Mouse (Mus musculus) CH12.LX (cell line): Measurements from ENCODE around the gene Fchsd2. TPM values are rescaled to one million over a fixed set of nuclear protein-coding genes. Genes with fewer than 3 reads are reported as not detected.
A peak's percentile ranks its signal among the peaks of the same experiment; 100 is the strongest.

Source experiments
- DNase-seq: peaks from one replicate; pipeline ENCODE4 v3.0.0-alpha.2; 2013; ENCODE audit errors: extremely low read depth
- H3K27ac ChIP-seq: 2 replicates; pipeline ENCODE4 v1.5.1; 2012; ENCODE audit warnings: low read depth, mild to moderate bottlenecking, control low read depth, moderate library complexity; ENCODE audit not compliant: insufficient read depth
- H3K27me3 ChIP-seq: replicated peaks from 2 replicates; pipeline ENCODE3; 2012; ENCODE audit warnings: inconsistent platforms
- H3K36me3 ChIP-seq, 2 experiments: replicated peaks in 1 of 2; 2 replicates each; pipeline versions ENCODE3 to v1.6.1; 2012; ENCODE audit warnings: inconsistent platforms in 1 of 2, low read length in 1 of 2, mild to moderate bottlenecking in 1 of 2, mixed read lengths in 1 of 2, moderate library complexity in 1 of 2; ENCODE audit not compliant: control insufficient read depth in 1 of 2, insufficient read depth in 1 of 2
- H3K4me1 ChIP-seq, 2 experiments: 2 replicates each; pipeline ENCODE4 v1.6.1; 2012; ENCODE audit warnings: inconsistent platforms in 1 of 2, moderate library complexity in 1 of 2; ENCODE audit not compliant: insufficient read depth in 2 of 2, control insufficient read depth in 1 of 2
- H3K4me2 ChIP-seq: 2 replicates; pipeline ENCODE4 v1.6.1; 2012; ENCODE audit warnings: low read depth, mild to moderate bottlenecking, control low read depth; ENCODE audit not compliant: poor library complexity, insufficient read depth, severe bottlenecking
- H3K4me3 ChIP-seq, 3 experiments: fragments of 150-350 bp in 1 of 3; sonication (generic) in 1 of 3; replicated peaks in 1 of 3; 2 replicates each; pipeline versions ENCODE3 to v1.5.1; 2011 to 2012; ENCODE audit warnings: low read depth in 2 of 3, low read length in 2 of 3, mild to moderate bottlenecking in 2 of 3, moderate library complexity in 2 of 3, control low read depth in 1 of 3, improper control_type of control experiment in 1 of 3, inconsistent platforms in 1 of 3, mixed read lengths in 1 of 3; ENCODE audit not compliant: poor library complexity in 1 of 3
- H3K79me2 ChIP-seq: replicated peaks from 2 replicates; pipeline ENCODE4 v1.6.1; 2012; ENCODE audit warnings: mild to moderate bottlenecking, moderate library complexity; ENCODE audit not compliant: control insufficient read depth, poor library complexity, insufficient read depth, severe bottlenecking; ENCODE audit errors: extremely low read depth
- H3K9ac ChIP-seq: 2 replicates; pipeline ENCODE4 v1.6.1; 2012; ENCODE audit warnings: low read depth, mild to moderate bottlenecking, control low read depth, moderate library complexity; ENCODE audit not compliant: insufficient read depth
- H3K9me3 ChIP-seq: replicated peaks from 2 replicates; pipeline ENCODE3; 2012; ENCODE audit warnings: low read length, inconsistent platforms, mixed read lengths
- CHD1 ChIP-seq: IDR thresholded peaks from 2 replicates; pipeline ENCODE4 v1.6.1; 2012; ENCODE audit warnings: low read depth, low read length, improper control_type of control experiment, inconsistent platforms
- CTCF ChIP-seq, 2 experiments: IDR thresholded peaks in 1 of 2; conservative IDR thresholded peaks in 1 of 2; 2 replicates each; pipeline ENCODE4 v1.5.1; 2011 to 2012; ENCODE audit warnings: low read depth in 2 of 2, low read length in 2 of 2, improper control_type of control experiment in 1 of 2, inconsistent platforms in 1 of 2, mild to moderate bottlenecking in 1 of 2, moderate library complexity in 1 of 2
- ELF1 ChIP-seq: IDR thresholded peaks from 2 replicates; pipeline ENCODE4 v1.6.1; 2014; ENCODE audit warnings: low read depth, mild to moderate bottlenecking, inconsistent platforms, low read length, improper control_type of control experiment
- EP300 ChIP-seq: IDR thresholded peaks from 2 replicates; pipeline ENCODE4 v1.6.1; 2011; ENCODE audit warnings: low read length, improper control_type of control experiment
- ETS1 ChIP-seq: conservative IDR thresholded peaks from 2 replicates; pipeline ENCODE4 v1.6.1; 2012; ENCODE audit warnings: low read depth, mild to moderate bottlenecking, inconsistent platforms, low read length, improper control_type of control experiment, moderate library complexity
- HCFC1 ChIP-seq: IDR thresholded peaks from 2 replicates; pipeline ENCODE4 v1.6.1; 2012; ENCODE audit warnings: low read depth, mild to moderate bottlenecking, inconsistent platforms, low read length, improper control_type of control experiment
- IRF4 ChIP-seq: IDR thresholded peaks from 2 replicates; pipeline ENCODE4 v1.6.1; 2014; ENCODE audit warnings: low read depth, mild to moderate bottlenecking, inconsistent platforms, low read length, improper control_type of control experiment
- MAX ChIP-seq: IDR thresholded peaks from 2 replicates; pipeline ENCODE4 v1.6.1; 2011; ENCODE audit warnings: low read length, improper control_type of control experiment
- MEF2A ChIP-seq: IDR thresholded peaks from 2 replicates; pipeline ENCODE4 v1.6.1; 2014; ENCODE audit warnings: low read depth, mild to moderate bottlenecking, inconsistent platforms, low read length, improper control_type of control experiment, borderline replicate concordance
- MXI1 ChIP-seq: IDR thresholded peaks from 2 replicates; pipeline ENCODE4 v1.6.1; 2011; ENCODE audit warnings: mild to moderate bottlenecking, low read depth, low read length, improper control_type of control experiment
- NELFE ChIP-seq: IDR thresholded peaks from 2 replicates; pipeline ENCODE4 v1.6.1; 2011; ENCODE audit warnings: low read depth, low read length, improper control_type of control experiment
- POLR2A ChIP-seq: IDR thresholded peaks from 2 replicates; pipeline ENCODE4 v1.6.1; 2011; ENCODE audit warnings: low read depth, mild to moderate bottlenecking, improper control_type of control experiment, low read length
- POLR2AphosphoS2 ChIP-seq: IDR thresholded peaks from 2 replicates; pipeline ENCODE4 v1.6.1; 2011; ENCODE audit warnings: low read depth, low read length, improper control_type of control experiment
- RAD21 ChIP-seq: IDR thresholded peaks from 2 replicates; pipeline ENCODE4 v1.6.1; 2011; ENCODE audit warnings: low read depth, mild to moderate bottlenecking, low read length, improper control_type of control experiment, moderate library complexity
- TBP ChIP-seq: conservative IDR thresholded peaks from 2 replicates; pipeline ENCODE4 v1.6.1; 2011; ENCODE audit warnings: low read depth, low read length, improper control_type of control experiment
- TCF12 ChIP-seq: IDR thresholded peaks from 2 replicates; pipeline ENCODE4 v1.6.1; 2014; ENCODE audit warnings: low read depth, mild to moderate bottlenecking, inconsistent platforms, low read length, improper control_type of control experiment
- USF1 ChIP-seq: IDR thresholded peaks from 2 replicates; pipeline ENCODE4 v1.6.1; 2014; ENCODE audit warnings: low read depth, mild to moderate bottlenecking, inconsistent platforms, low read length, improper control_type of control experiment
- USF2 ChIP-seq: conservative IDR thresholded peaks from 2 replicates; pipeline ENCODE4 v1.6.1; 2011; ENCODE audit warnings: low read depth, low read length, improper control_type of control experiment
- ZKSCAN1 ChIP-seq: IDR thresholded peaks from 2 replicates; pipeline ENCODE4 v1.6.1; 2012; ENCODE audit warnings: low read depth, inconsistent platforms, low read length, improper control_type of control experiment, borderline replicate concordance
- ZNF384 ChIP-seq: IDR thresholded peaks from 2 replicates; pipeline ENCODE4 v1.6.1; 2012; ENCODE audit warnings: low read depth, low read length, improper control_type of control experiment, inconsistent platforms
- dilution Hi-C: fragments of 300-500 bp; cut with MboI; formaldehyde crosslinking; loops from 2 replicates; pipeline ENCODE4 v1.14.3; 2020; ENCODE audit warnings: low sequenced_read_pairs; ENCODE audit not compliant: extremely low pct_unique_long_range_greater_than_20kb, extremely low pct_ligation_motif_present
- in situ Hi-C: fragments of 300-500 bp; cut with MboI; formaldehyde crosslinking; loops from 3 replicates; pipeline ENCODE4 v1.14.3; 2019; ENCODE audit warnings: low sequenced_read_pairs, low pct_ligation_motif_present, low pct_unique_long_range_greater_than_20kb, mixed read lengths
- polyA plus RNA-seq: library from polyadenylated mRNA; unstranded; fragments of >175 nt; gene quantifications from 2 replicates; pipeline ENCODE4 v1.2.1, GENCODE M21; 2012; ENCODE audit warnings: low read depth; ENCODE audit not compliant: insufficient read length
- total RNA-seq, 2 experiments: library from RNA; depleted of rRNA; stranded (reverse); fragments of 300-350 nt in 1 of 2; fragments of >200 nt in 1 of 2; gene quantifications; 2 replicates each; pipeline ENCODE4 v1.2.3; 2012 to 2014

Fchsd2 gene
- total and polyA plus RNA-seq, 3 experiments = 23.8 to 38.2 (median 25.5) TPM

DNA sequence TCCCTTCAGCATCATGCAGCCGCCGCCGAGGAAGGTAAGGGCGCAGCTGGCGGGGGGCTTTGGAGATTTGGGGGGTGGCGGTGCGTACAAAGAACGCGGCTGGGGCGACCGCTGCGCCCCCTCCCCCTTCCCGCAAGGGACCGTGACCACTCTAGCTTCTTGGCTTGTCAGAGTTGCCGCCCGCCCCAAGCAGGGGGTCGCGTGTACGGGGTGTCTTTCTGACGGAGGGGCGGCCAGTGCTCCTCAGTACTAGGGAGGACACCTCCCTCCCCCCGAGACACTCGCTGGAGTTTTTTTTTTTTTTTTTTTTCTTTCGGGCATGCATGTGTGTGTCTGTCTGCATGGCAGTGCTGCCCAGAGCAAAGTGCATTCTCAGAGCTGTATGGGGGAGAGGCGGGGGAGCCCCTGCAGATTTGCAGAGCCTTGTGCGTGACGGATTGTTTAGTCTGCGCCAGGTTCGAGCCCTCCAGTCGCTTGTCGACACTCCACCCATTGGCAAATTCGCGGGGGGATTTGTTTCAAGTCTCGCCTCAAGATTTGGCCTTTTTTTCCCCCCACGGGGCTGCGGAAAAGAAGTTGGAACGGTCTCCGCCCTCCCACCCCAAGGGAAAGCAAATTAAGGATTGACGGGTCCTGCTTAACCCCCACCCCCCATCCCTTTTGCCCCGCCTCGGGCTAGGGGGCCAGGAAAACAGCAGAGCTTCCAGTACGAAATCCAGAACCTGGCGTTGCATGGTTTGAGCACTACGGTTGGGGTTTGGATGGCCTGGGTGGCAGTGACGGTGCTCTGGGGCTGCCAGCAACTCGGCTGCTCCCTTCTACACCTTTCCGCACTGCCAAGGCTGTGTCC, 16.6 kb downstream of the Fchsd2 start:
- H3K4me3 ChIP-seq = peak overlapping the region; percentile 89 to 98 (median 95)
- peak overlapping the region; percentile 82 for H3K4me2 ChIP-seq
- in situ Hi-C loops (loop anchor here (5.0 to 25.0 kb wide), 2 partner anchors 37 to 103 kb away; no protein-coding TSS in a partner anchor), dilution Hi-C loops (no loop called here)
- TF ChIP-seq ELF1 = no peak
- TF ChIP-seq TCF12 = 0 out of 2 replicates have a peak, but pooled peaks have one; percentile 10
- TF ChIP-seq TBP = no peak
- no peak for TF ChIP-seq POLR2AphosphoS2
- no peak for TF ChIP-seq HCFC1
- no peak for TF ChIP-seq MAX
- peak; percentile 26; the same call in 1 of the 2 replicates for TF ChIP-seq IRF4
- TF ChIP-seq USF1 = no peak
- no peak for TF ChIP-seq NELFE
- no peak for TF ChIP-seq CTCF (conservative IDR thresholded peaks at IDR 0.05 in 1 of 2, IDR thresholded peaks at IDR 0.05 in 1 of 2; ENCODE audit: low read depth in 2 of 2, low read length in 2 of 2)
- no peak for TF ChIP-seq ZKSCAN1
- 0 out of 2 replicates have a peak, but pooled peaks have one; percentile 16 for TF ChIP-seq MEF2A
- no peak for TF ChIP-seq EP300
- no peak; the same call in 1 of the 2 replicates for TF ChIP-seq ETS1
- TF ChIP-seq MXI1 = peak; percentile 75; the same call in 1 of the 2 replicates
- no peak for TF ChIP-seq USF2
- peak; percentile 85 for TF ChIP-seq ZNF384
- TF ChIP-seq RAD21 = no peak
- TF ChIP-seq POLR2A = no peak; the same call in 1 of the 2 replicates
- no peak for TF ChIP-seq CHD1
- H3K4me1 ChIP-seq = peaks cover 16 to 46% of the 10 kb centered on the region in 2 experiments
- peak; percentile 65 for DNase-seq
- H3K27ac ChIP-seq = peak overlapping the region; percentile 76
- peaks cover 44% of the 10 kb centered on the region for H3K79me2 ChIP-seq
- H3K9ac ChIP-seq = peak overlapping the region; percentile 97
- peaks cover 2% of the 10 kb centered on the region for H3K9me3 ChIP-seq
- no peaks in the 10 kb centered on the region for H3K27me3 ChIP-seq
- H3K36me3 ChIP-seq = peaks cover 5 to 29% of the 10 kb centered on the region in 2 experiments
